Mouse (Mus musculus) lung, embryonic 16.5 days (tissue): ENCODE measurements around the gene Lrrc10b. TPM values are rescaled to one million over a fixed set of nuclear protein-coding genes. Genes with fewer than 3 reads are reported as not detected.

Experiments
- ATAC-seq: fragments of 200-750 bp; cut with Nextera tagmentation; 2 replicates; pipeline ENCODE4 v1.8.0; 2017; ENCODE audit warnings: low read depth, mild to moderate bottlenecking, moderate library complexity
- H3K27ac ChIP-seq: fragments of 300-500 bp; sonication (generic); 2 replicates; pipeline ENCODE4 v1.5.1; 2014; ENCODE audit warnings: mild to moderate bottlenecking, control low read depth, low read length
- H3K27me3 ChIP-seq: fragments of 300-500 bp; sonication (generic); 2 replicates; pipeline ENCODE4 v1.6.1; 2014; ENCODE audit warnings: low read depth, low read length, mixed read lengths; ENCODE audit not compliant: control insufficient read depth, insufficient read depth
- H3K36me3 ChIP-seq: fragments of 300-500 bp; sonication (generic); 2 replicates; pipeline ENCODE4 v1.6.1; 2014; ENCODE audit warnings: low read length; ENCODE audit not compliant: control insufficient read depth, insufficient read depth
- H3K4me1 ChIP-seq: fragments of 300-500 bp; sonication (generic); replicated peaks from 2 replicates; pipeline ENCODE4 v1.6.1; 2014; ENCODE audit warnings: low read length, mixed read lengths; ENCODE audit not compliant: control insufficient read depth, insufficient read depth
- H3K4me2 ChIP-seq: fragments of 300-500 bp; sonication (generic); 2 replicates; pipeline ENCODE4 v1.6.1; 2014; ENCODE audit warnings: low read depth, low read length, control low read depth
- H3K4me3 ChIP-seq: fragments of 300-500 bp; sonication (generic); 2 replicates; pipeline ENCODE4 v1.5.1; 2014; ENCODE audit warnings: mild to moderate bottlenecking, low read length, control low read depth
- H3K9ac ChIP-seq: fragments of 300-500 bp; sonication (generic); 2 replicates; pipeline ENCODE4 v1.6.1; 2014; ENCODE audit warnings: low read length, control low read depth
- H3K9me3 ChIP-seq: fragments of 300-500 bp; sonication (generic); 2 replicates; pipeline ENCODE4 v1.6.1; 2016; ENCODE audit warnings: low read length; ENCODE audit not compliant: control insufficient read depth
- WGBS: fragments of 180-500 bp; shearing (Covaris S2); extraction: QIAGEN DNeasy Blood & Tissue Kit; methylation state at CpG from one replicate; pipeline ENCODE4 v1.1.7; 2014; 5-methylcytosine and 5-hydroxymethylcytosine counted together
- polyA plus RNA-seq: library from polyadenylated mRNA; unstranded; fragments of >200 nt; fragmentation: Nextera tagmentation; extraction: Ambion mirVana; gene quantifications from 2 replicates; pipeline ENCODE4 v1.2.1, GENCODE M21; 2015

The Lrrc10b gene
- polyA plus RNA-seq, 1 experiment from 2014 or later = 0.73 TPM

DNA sequence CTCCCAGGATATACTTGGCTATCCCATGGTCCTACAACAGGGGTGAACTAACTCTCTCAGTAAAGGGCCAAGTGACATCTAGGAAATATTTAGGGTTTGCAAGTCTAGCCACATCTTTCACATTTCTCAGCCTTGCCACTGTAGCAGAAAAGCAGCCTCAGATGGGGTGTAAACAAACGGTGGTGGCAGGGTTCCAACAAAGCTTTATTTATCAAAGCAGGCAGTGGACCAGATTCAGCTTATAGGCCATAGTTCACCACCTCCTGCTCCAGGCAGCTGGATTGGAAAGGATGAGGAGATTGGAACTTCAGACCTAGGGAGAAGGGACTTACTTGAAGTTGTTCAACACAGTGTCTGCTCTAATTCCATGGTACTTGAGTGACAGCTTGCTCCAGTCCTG, 32.5 kb downstream of the Lrrc10b start:
- Histone ChIP-seq H3K4me3 (no peak overlapping the region), H3K27me3 (peaks cover 3% of the 10 kb centered on the region), H3K9ac (no peak overlapping the region), H3K36me3 (no peaks in the 10 kb centered on the region), H3K4me1 (peaks cover 13% of the 10 kb centered on the region), H3K9me3 (no peaks in the 10 kb centered on the region), H3K4me2 (no peak overlapping the region), H3K27ac (no peak overlapping the region)
- WGBS = 39% methylated on average over 1 of the region's 1 CpGs
- 0 out of 2 replicates have a peak, but pooled peaks have one; percentile 12 for ATAC-seq

- H3K4me2 ChIP-seq = peak overlapping the region; percentile 56
- H3K9ac ChIP-seq = no peak overlapping the region; the same call in 1 of the 2 replicates
- no peaks in the 10 kb centered on the region for H3K36me3 ChIP-seq
- ATAC-seq = peak; percentile 40; the same call in 1 of the 2 replicates
- 3% methylated on average over 52 of the region's 53 CpGs for WGBS
- no peak overlapping the region for H3K27ac ChIP-seq
- no peaks in the 10 kb centered on the region for H3K9me3 ChIP-seq
- peak overlapping the region; percentile 32 for H3K4me3 ChIP-seq
- peaks cover 12% of the 10 kb centered on the region for H3K4me1 ChIP-seq
- H3K27me3 ChIP-seq = peaks cover 3% of the 10 kb centered on the region
These were observed 35.0 kb downstream of the Lrrc10b start for GRCm38 (mm10) chr19:10421986-10422976.

GRCm38 (mm10) chr19:10417436-10417835, 39.8 kb downstream of the Lrrc10b start:
- H3K9ac ChIP-seq = no peak overlapping the region
- no peaks in the 10 kb centered on the region for H3K9me3 ChIP-seq
- peak overlapping the region; percentile 24; the same call in 1 of the 2 replicates for H3K27ac ChIP-seq
- H3K36me3 ChIP-seq = no peaks in the 10 kb centered on the region
- no peak overlapping the region for H3K4me3 ChIP-seq
- WGBS = 36% methylated on average over 12 of the region's 12 CpGs
- H3K27me3 ChIP-seq = no peaks in the 10 kb centered on the region; the same call in 1 of the 2 replicates
- no peak overlapping the region for H3K4me2 ChIP-seq
- peaks cover 20% of the 10 kb centered on the region for H3K4me1 ChIP-seq
- ATAC-seq = peak; percentile 53

- H3K4me2 ChIP-seq = no peak overlapping the region
- H3K27ac ChIP-seq = peak overlapping the region; percentile 24; the same call in 1 of the 2 replicates
- no peak overlapping the region for H3K9ac ChIP-seq
- H3K4me3 ChIP-seq = no peak overlapping the region
- no peaks in the 10 kb centered on the region; the same call in 1 of the 2 replicates for H3K27me3 ChIP-seq
- 34% methylated on average over 8 of the region's 8 CpGs for WGBS
- no peaks in the 10 kb centered on the region for H3K36me3 ChIP-seq
- peak; percentile 48 for ATAC-seq
- H3K4me1 ChIP-seq = peaks cover 14% of the 10 kb centered on the region
- no peaks in the 10 kb centered on the region for H3K9me3 ChIP-seq
These were observed 40.4 kb downstream of the Lrrc10b start for GRCm38 (mm10) chr19:10416889-10417288.

GRCm38 (mm10) chr19:10415508-10415907, 41.8 kb downstream of the Lrrc10b start:
- Histone ChIP-seq H3K9me3 (no peaks in the 10 kb centered on the region), H3K4me1 (peaks cover 14% of the 10 kb centered on the region), H3K36me3 (no peaks in the 10 kb centered on the region), H3K9ac (no peak overlapping the region), H3K27ac (no peak overlapping the region), H3K4me3 (no peak overlapping the region), H3K4me2 (no peak overlapping the region), H3K27me3 (no peaks in the 10 kb centered on the region; the same call in 1 of the 2 replicates)
- ATAC-seq = no peak
- WGBS = 61% methylated on average over 5 of the region's 5 CpGs

- Histone ChIP-seq H3K27me3 (no peaks in the 10 kb centered on the region; the same call in 1 of the 2 replicates), H3K9ac (no peak overlapping the region), H3K9me3 (no peaks in the 10 kb centered on the region), H3K36me3 (no peaks in the 10 kb centered on the region), H3K4me1 (peaks cover 14% of the 10 kb centered on the region), H3K4me2 (peak overlapping the region; percentile 41), H3K27ac (no peak overlapping the region), H3K4me3 (no peak overlapping the region)
- ATAC-seq = peak; percentile 64; the same call in 1 of the 2 replicates
- 1% methylated on average over 17 of the region's 19 CpGs for WGBS
These were observed 43.5 kb downstream of the Lrrc10b start for GRCm38 (mm10) chr19:10413701-10414242.

Other genes with a start within 250 kb of the Lrrc10b start
- 5.0 and 6.0 TPM in 2 replicates for gene Myrf, start 216.7 kb downstream of the Lrrc10b start, polyA plus RNA-seq
- gene Dagla, start 152.6 kb downstream of the Lrrc10b start, polyA plus RNA-seq = 3.0 and 3.2 TPM in 2 replicates
- gene Syt7, start 68.4 kb downstream of the Lrrc10b start, polyA plus RNA-seq = 0.75 and 0.82 TPM in 2 replicates
- 2.1 and 3.7 TPM in 2 replicates for gene Ppp1r32, start 25.5 kb upstream of the Lrrc10b start, polyA plus RNA-seq
- gene Cpsf7, start 67.8 kb upstream of the Lrrc10b start, polyA plus RNA-seq = 41.7 and 47.6 TPM in 2 replicates
- 53.4 and 55.3 TPM in 2 replicates for gene Sdhaf2, start 68.7 kb upstream of the Lrrc10b start, polyA plus RNA-seq
- gene Tmem216, start 98.8 kb upstream of the Lrrc10b start, polyA plus RNA-seq = 39.8 and 41.6 TPM in 2 replicates
- 23.6 and 25.2 TPM in 2 replicates for gene Cyb561a3, start 119.7 kb upstream of the Lrrc10b start, polyA plus RNA-seq
- 46.5 and 47.1 TPM in 2 replicates for gene Tmem138, start 119.9 kb upstream of the Lrrc10b start, polyA plus RNA-seq
- 348 and 364 TPM in 2 replicates for gene Ddb1, start 147.9 kb upstream of the Lrrc10b start, polyA plus RNA-seq
- 16.7 and 16.9 TPM in 2 replicates for gene Tkfc, start 148.2 kb upstream of the Lrrc10b start, polyA plus RNA-seq
- gene Vwce, start 176.7 kb upstream of the Lrrc10b start, polyA plus RNA-seq = 0.82 and 0.88 TPM in 2 replicates
- not detected in 2 replicates for gene Pga5, start 220.6 kb upstream of the Lrrc10b start, polyA plus RNA-seq
- 29.9 and 36.2 TPM in 2 replicates for gene Vps37c, start 231.3 kb upstream of the Lrrc10b start, polyA plus RNA-seq